Mouse (Mus musculus): ENCODE data around the gene Vmn2r48. TPM values are rescaled to one million over a fixed set of nuclear protein-coding genes. Genes with fewer than 3 reads are reported as not detected.
"Not testable (repeated sequence)": the region's sequence is repeated elsewhere in the genome, so short reads cannot be mapped to it uniquely, and the experiment has no call there.

The Vmn2r48 gene
- not detected in 2 replicates for polyA plus RNA-seq (2015; fragmentation: Nextera tagmentation; extraction: Ambion mirVana)

- not testable (repeated sequence) for H3K9ac ChIP-seq; ATAC-seq (ENCODE audit: low FRiP score, low read depth); H3K4me1 ChIP-seq; H3K4me2 ChIP-seq (replicated peaks); H3K4me3 ChIP-seq; H3K27me3 ChIP-seq; H3K9me3 ChIP-seq; H3K27ac ChIP-seq; H3K36me3 ChIP-seq
- WGBS = 82% methylated on average over 2 of the region's 2 CpGs
These were observed at the start of gene Vmn2r48 for GRCm38 (mm10) chr7:9953485-9953884. Gene Vmn2r48, minus strand, starts transcription at chr7:9953585.

- H3K4me1 ChIP-seq; H3K36me3 ChIP-seq; H3K27ac ChIP-seq; H3K27me3 ChIP-seq; H3K9ac ChIP-seq; ATAC-seq (ENCODE audit: low FRiP score, low read depth); H3K4me3 ChIP-seq; H3K9me3 ChIP-seq; H3K4me2 ChIP-seq (replicated peaks): not testable (repeated sequence)
- no CpG with 5 or more reads among the region's 2 CpGs for WGBS
These were observed 38.8 kb upstream of the Vmn2r48 start, which contains the start of gene Vmn2r49 for GRCm38 (mm10) chr7:9992157-9992556. Gene Vmn2r49, minus strand, starts transcription at chr7:9992257.

Other genes starting within 250 kb of the Vmn2r48 start
- not detected in 2 replicates for gene Vmn2r46, start 183.0 kb downstream of the Vmn2r48 start, polyA plus RNA-seq (2015; fragmentation: Nextera tagmentation; extraction: Ambion mirVana)
- not detected in 2 replicates for gene Vmn2r47, start 112.3 kb downstream of the Vmn2r48 start, polyA plus RNA-seq (2015; fragmentation: Nextera tagmentation; extraction: Ambion mirVana)
- gene Vmn2r49, start 38.7 kb upstream of the Vmn2r48 start, polyA plus RNA-seq (2015; fragmentation: Nextera tagmentation; extraction: Ambion mirVana) = not detected in 2 replicates
- not detected in 2 replicates for gene Vmn2r50, start 99.7 kb upstream of the Vmn2r48 start, polyA plus RNA-seq (2015; fragmentation: Nextera tagmentation; extraction: Ambion mirVana)
- gene Vmn2r51, start 152.2 kb upstream of the Vmn2r48 start, polyA plus RNA-seq (2015; fragmentation: Nextera tagmentation; extraction: Ambion mirVana) = not detected in 2 replicates
- not detected in 2 replicates for gene Vmn2r52, start 223.0 kb upstream of the Vmn2r48 start, polyA plus RNA-seq (2015; fragmentation: Nextera tagmentation; extraction: Ambion mirVana)